Mouse (Mus musculus) hindbrain, embryonic 15.5 days (tissue): Measurements from ENCODE around the gene Psmb3. TPM values are rescaled to one million over a fixed set of nuclear protein-coding genes. Genes with fewer than 3 reads are reported as not detected.

Source experiments
- ATAC-seq: fragments of 200-750 bp; cut with Nextera tagmentation; 2 replicates; pipeline ENCODE4 v1.8.0; 2017; ENCODE audit warnings: low read depth, moderate number of reproducible peaks, moderate TSS enrichment; ENCODE audit not compliant: low FRiP score
- H3K27ac ChIP-seq: fragments of 300-500 bp; sonication (generic); replicated peaks from 2 replicates; pipeline ENCODE4 v1.5.1; 2015; ENCODE audit warnings: mild to moderate bottlenecking, inconsistent platforms
- H3K27me3 ChIP-seq: fragments of 300-500 bp; sonication (generic); 2 replicates; pipeline ENCODE4 v1.6.1; 2015; ENCODE audit warnings: control low read depth, inconsistent platforms
- H3K36me3 ChIP-seq: fragments of 300-500 bp; sonication (generic); 2 replicates; pipeline ENCODE4 v1.6.1; 2015; ENCODE audit warnings: control low read depth, inconsistent platforms
- H3K4me1 ChIP-seq: fragments of 300-500 bp; sonication (generic); replicated peaks from 2 replicates; pipeline ENCODE4 v1.6.1; 2015; ENCODE audit warnings: control low read depth, inconsistent platforms
- H3K4me2 ChIP-seq: fragments of 300-500 bp; sonication (generic); 2 replicates; pipeline ENCODE4 v1.6.1; 2015; ENCODE audit warnings: moderate library complexity, mild to moderate bottlenecking, inconsistent platforms
- H3K4me3 ChIP-seq: fragments of 300-500 bp; sonication (generic); 2 replicates; pipeline ENCODE4 v1.5.1; 2015; ENCODE audit warnings: mild to moderate bottlenecking, inconsistent platforms
- H3K9ac ChIP-seq: fragments of 300-500 bp; sonication (generic); 2 replicates; pipeline ENCODE4 v1.6.1; 2015; ENCODE audit warnings: inconsistent platforms
- H3K9me3 ChIP-seq: fragments of 300-500 bp; sonication (generic); 2 replicates; pipeline ENCODE4 v1.6.1; 2016; ENCODE audit warnings: control low read depth, inconsistent platforms
- WGBS: fragments of 180-500 bp; shearing (Covaris S2); methylation state at CpG from one replicate; pipeline ENCODE4 v1.1.7; 2015; 5-methylcytosine and 5-hydroxymethylcytosine counted together
- polyA plus RNA-seq: library from polyadenylated mRNA; unstranded; fragments of >200 nt; fragmentation: Nextera tagmentation; extraction: Ambion mirVana; gene quantifications from 2 replicates; pipeline ENCODE4 v1.2.1, GENCODE M21; 2015

Gene Psmb3
- polyA plus RNA-seq, 1 experiment from 2014 or later = 416 TPM

DNA sequence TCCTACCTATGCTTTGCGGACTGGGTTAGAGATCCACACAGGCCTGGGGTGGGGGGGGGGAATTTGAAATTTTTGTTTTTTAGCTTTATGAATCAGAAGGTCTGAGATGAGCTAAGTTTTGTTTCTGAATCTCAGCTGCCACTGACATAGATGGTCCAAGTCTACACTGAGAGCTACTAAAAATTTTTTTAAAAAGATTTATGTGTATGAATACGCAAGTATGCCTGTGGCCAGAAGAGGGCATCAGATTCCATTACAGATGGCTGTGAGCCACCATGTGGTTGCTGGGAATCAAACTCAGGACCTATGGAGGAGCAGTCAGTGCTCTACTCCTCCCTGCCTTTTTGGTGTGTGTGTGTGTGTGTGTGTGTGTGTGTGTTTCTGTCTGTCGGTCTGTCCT is 11.2 kb downstream of the Psmb3 start:
- Histone ChIP-seq H3K9ac (no peak overlapping the region), H3K4me1 (no peaks in the 10 kb centered on the region), H3K4me2 (no peak overlapping the region), H3K4me3 (no peak overlapping the region), H3K27me3 (no peaks in the 10 kb centered on the region), H3K36me3 (peaks cover 50% of the 10 kb centered on the region), H3K27ac (no peak overlapping the region), H3K9me3 (no peaks in the 10 kb centered on the region)
- ATAC-seq = no peak
- 94% methylated on average over 3 of the region's 3 CpGs for WGBS

DNA sequence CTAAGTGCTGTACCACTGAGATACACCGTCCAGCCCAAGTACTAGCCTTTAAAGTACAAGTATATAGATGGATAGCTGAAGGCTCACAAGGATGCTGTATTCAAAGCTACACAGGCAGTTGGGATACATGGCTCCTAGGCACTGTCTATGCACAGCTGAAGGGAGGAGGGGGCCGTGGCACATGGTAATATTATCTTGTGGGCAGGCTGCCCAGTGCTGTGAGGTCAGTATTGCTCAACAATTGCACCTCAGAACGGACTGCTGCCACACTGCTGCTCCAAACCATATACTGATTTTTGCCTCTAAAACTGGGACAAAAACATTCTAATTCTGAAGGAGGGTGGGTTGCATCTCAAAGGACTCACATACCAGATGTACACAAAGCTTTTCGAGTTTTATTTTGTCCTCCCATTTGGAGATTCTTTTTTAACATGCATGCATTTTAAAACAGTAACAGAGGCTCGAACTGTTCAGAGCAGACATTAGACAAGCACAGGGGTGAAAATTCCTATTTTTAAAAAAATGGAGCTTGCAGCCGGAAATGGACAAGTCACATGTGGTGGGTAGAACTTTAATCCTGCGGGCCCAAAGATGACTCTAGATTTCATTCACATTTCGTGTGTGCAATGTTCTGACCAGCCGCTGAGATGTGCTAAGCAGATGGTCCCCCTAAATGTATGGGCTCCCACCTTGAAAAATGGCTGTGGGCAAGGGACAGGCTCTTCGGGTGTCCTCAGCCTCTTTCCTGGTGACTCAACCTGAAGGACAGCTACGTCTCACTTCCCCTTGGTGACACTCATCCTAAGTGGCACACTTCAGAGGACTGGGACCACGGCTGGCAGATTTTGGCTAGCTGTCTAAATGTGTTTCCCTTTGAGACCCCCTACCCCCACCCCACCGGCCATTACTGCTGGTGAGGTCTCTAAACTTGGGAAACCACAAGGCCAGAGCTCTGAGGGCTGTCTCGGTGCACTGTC is 11.9 kb downstream of the Psmb3 start:
- Histone ChIP-seq H3K27ac (no peak overlapping the region), H3K4me1 (no peaks in the 10 kb centered on the region), H3K36me3 (peaks cover 57% of the 10 kb centered on the region), H3K27me3 (no peaks in the 10 kb centered on the region), H3K4me3 (no peak overlapping the region), H3K9ac (no peak overlapping the region), H3K4me2 (no peak overlapping the region), H3K9me3 (no peaks in the 10 kb centered on the region)
- ATAC-seq = 0 out of 2 replicates have a peak, but pooled peaks have one; percentile 10
- WGBS = 90% methylated on average over 14 of the region's 14 CpGs

DNA sequence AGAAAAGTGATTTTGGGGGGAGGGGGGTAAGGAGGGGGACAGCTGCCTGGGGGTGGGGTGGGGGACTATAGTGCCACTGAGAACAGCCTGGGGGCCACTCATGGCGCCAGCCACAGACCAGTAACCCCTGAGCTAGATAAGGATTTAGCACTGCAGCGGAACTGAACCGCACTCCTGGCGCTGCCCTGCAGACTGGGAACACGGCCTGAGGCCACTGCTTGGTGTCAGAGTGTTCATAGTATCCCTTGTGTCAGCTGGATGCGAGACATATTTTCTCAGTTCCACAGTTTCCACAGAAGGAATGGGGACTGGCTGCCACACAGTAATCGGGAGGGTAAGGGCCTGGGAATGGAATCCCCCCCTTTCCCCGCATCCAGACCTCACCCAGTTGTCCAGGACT is 12.8 kb downstream of the Psmb3 start:
- H3K9me3 ChIP-seq = no peaks in the 10 kb centered on the region
- no peaks in the 10 kb centered on the region for H3K4me1 ChIP-seq
- H3K4me3 ChIP-seq = no peak overlapping the region
- WGBS = 94% methylated on average over 8 of the region's 8 CpGs
- peaks cover 66% of the 10 kb centered on the region for H3K36me3 ChIP-seq
- ATAC-seq = no peak
- no peak overlapping the region for H3K27ac ChIP-seq
- no peak overlapping the region for H3K4me2 ChIP-seq
- no peaks in the 10 kb centered on the region for H3K27me3 ChIP-seq
- no peak overlapping the region for H3K9ac ChIP-seq

DNA sequence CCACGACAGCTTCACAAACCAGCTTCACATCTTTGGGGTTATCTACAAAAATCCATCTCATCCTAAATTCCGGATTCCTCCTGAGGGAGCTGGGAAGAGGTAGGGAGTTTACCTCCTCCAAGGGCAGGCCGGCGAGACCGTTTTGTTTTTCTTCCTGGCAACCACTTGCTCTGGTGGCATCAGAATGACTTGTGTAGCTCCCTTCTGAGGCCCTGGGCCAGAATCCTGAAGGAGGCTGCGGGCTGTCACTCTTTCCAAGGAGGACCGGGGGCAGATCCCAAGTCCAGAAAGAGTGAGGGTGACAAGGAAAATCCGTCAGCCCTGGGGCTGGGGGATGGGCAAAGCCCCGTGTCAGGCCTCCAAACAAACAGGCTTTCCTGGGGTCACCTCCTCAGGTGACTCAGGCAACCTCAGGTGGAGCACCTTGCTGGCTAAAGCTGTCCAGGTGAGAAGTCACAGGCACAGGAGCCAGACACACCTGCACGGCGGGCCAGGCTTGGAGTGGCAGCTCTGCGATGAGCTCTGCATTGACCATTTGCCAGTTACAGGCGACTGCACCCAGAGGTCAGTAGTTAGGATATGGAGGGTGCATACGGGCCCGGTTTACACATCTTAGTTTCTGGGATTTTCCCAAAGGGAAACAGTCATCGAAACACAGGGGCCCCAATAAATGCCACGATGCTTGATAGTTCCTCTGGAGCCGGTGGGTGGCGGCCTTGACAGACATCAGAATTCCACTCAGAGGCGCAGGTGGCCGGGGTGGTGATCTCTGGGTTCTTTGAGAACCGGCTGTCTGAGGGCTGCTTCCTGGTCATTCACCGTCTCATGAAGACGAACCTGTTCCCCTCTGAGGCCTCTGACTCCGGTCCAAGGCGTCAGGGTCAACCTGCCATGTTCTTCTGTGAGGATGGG is 14.4 kb downstream of the Psmb3 start:
- H3K27me3 ChIP-seq = no peaks in the 10 kb centered on the region
- WGBS = 90% methylated on average over 26 of the region's 26 CpGs

DNA sequence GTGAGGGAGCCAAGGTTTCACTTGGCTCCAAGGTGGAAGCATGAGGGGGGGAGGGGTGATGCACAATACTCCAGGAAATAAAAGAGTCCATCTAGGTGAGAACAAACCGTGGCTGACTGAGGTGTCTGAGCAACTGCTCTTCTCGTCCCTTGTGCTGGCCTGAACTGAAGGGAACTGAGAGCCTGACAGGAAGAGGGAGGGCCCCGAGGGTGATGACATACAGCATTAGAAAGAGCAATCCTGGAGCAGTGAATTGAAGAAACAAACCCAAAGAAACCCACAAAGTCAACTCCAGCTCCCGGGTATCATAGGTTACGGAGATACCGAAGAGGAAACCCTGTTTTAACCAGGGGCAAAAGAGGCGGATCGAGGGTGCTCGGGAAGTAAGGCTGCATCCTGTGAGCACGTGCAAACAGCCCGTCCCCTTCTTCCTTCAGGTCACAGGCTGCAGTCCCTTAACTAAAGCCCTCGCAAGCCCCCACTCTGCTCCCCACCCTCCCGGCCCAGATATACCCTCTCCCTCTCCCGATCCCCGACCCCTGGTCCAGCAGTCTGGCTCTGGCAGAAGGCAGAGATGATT is 15.2 kb downstream of the Psmb3 start:
- Histone ChIP-seq H3K4me3 (no peak overlapping the region), H3K4me1 (no peaks in the 10 kb centered on the region), H3K36me3 (peaks cover 72% of the 10 kb centered on the region), H3K4me2 (no peak overlapping the region), H3K27ac (no peak overlapping the region), H3K27me3 (no peaks in the 10 kb centered on the region), H3K9me3 (no peaks in the 10 kb centered on the region), H3K9ac (no peak overlapping the region)
- WGBS = 87% methylated on average over 15 of the region's 15 CpGs
- ATAC-seq = no peak

More for the DNA sequence above, 14.4 kb downstream of the Psmb3 start:
- no peak overlapping the region for H3K4me3 ChIP-seq
- no peaks in the 10 kb centered on the region for H3K9me3 ChIP-seq
- H3K9ac ChIP-seq = no peak overlapping the region
- H3K4me1 ChIP-seq = no peaks in the 10 kb centered on the region
- no peak for ATAC-seq
- no peak overlapping the region for H3K4me2 ChIP-seq
- H3K36me3 ChIP-seq = peaks cover 73% of the 10 kb centered on the region
- H3K27ac ChIP-seq = no peak overlapping the region

- H3K4me3 ChIP-seq = no peak overlapping the region
- H3K36me3 ChIP-seq = peaks cover 72% of the 10 kb centered on the region
- WGBS = 88% methylated on average over 4 of the region's 4 CpGs
- H3K9me3 ChIP-seq = no peaks in the 10 kb centered on the region
- H3K9ac ChIP-seq = no peak overlapping the region
- H3K27ac ChIP-seq = no peak overlapping the region
- H3K4me1 ChIP-seq = no peaks in the 10 kb centered on the region
- ATAC-seq = no peak
- no peak overlapping the region for H3K4me2 ChIP-seq
- H3K27me3 ChIP-seq = no peaks in the 10 kb centered on the region
Observed at GRCm38 (mm10) chr11:97719041-97719440, 15.8 kb downstream of the Psmb3 start.

- peaks cover 90% of the 10 kb centered on the region for H3K36me3 ChIP-seq
- ATAC-seq = no peak
- 94% methylated on average over 4 of the region's 4 CpGs for WGBS
- no peak overlapping the region for H3K4me3 ChIP-seq
- no peaks in the 10 kb centered on the region for H3K4me1 ChIP-seq
- no peaks in the 10 kb centered on the region for H3K9me3 ChIP-seq
- H3K9ac ChIP-seq = no peak overlapping the region
- H3K27me3 ChIP-seq = no peaks in the 10 kb centered on the region
- no peak overlapping the region for H3K27ac ChIP-seq
- H3K4me2 ChIP-seq = no peak overlapping the region
Observed at GRCm38 (mm10) chr11:97721338-97721737, 18.1 kb downstream of the Psmb3 start.

DNA sequence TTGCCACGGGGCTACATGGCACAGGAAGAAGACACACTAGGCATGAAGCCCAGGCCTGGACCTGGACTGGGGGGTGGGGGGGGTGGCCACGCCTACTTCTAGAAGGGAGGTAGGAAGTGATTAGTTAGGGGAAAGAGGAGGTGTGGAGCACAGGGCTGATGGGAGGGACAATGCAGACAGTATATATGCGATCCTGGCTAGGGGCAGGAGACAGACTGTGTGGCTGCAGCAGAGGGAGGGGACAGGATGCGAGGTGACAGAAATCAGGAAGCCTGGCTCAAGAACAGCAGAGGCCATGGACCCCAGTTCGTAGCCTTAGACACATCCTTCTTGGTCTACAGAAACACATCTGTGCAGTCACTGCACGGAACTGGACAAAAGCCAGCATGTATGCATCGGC is 20.5 kb downstream of the Psmb3 start:
- ATAC-seq = no peak
- H3K9ac ChIP-seq = no peak overlapping the region
- 89% methylated on average over 7 of the region's 7 CpGs for WGBS

DNA sequence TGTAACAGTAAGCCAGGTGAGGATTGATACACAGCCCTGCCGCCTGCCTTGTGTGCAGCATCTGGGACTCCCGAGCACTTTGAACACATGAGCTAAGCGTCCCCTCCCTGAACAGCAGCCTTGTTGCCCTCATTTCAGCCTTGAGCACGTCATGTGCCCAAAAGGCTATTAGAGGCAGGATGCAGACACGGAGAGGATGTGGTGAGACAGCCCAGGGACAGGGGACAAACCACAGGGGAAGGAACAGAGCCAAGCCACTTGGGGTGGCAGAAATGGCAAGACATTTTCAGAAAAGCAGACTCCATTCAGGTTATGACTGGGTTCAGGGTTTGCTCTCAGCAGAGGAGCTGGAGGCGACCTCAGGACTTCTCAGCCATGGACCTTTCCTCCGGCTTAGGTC is 25.1 kb downstream of the Psmb3 start:
- Histone ChIP-seq H3K4me1 (no peaks in the 10 kb centered on the region), H3K27ac (no peak overlapping the region), H3K9ac (no peak overlapping the region), H3K27me3 (no peaks in the 10 kb centered on the region), H3K36me3 (peaks cover 86% of the 10 kb centered on the region), H3K4me2 (no peak overlapping the region), H3K9me3 (no peaks in the 10 kb centered on the region), H3K4me3 (no peak overlapping the region)
- ATAC-seq = no peak
- WGBS = 88% methylated on average over 7 of the region's 7 CpGs

More for the DNA sequence above, 20.5 kb downstream of the Psmb3 start:
- no peaks in the 10 kb centered on the region for H3K27me3 ChIP-seq
- no peaks in the 10 kb centered on the region for H3K4me1 ChIP-seq
- peaks cover 94% of the 10 kb centered on the region for H3K36me3 ChIP-seq
- H3K4me2 ChIP-seq = no peak overlapping the region
- H3K4me3 ChIP-seq = no peak overlapping the region
- no peak overlapping the region for H3K27ac ChIP-seq
- H3K9me3 ChIP-seq = no peaks in the 10 kb centered on the region

DNA sequence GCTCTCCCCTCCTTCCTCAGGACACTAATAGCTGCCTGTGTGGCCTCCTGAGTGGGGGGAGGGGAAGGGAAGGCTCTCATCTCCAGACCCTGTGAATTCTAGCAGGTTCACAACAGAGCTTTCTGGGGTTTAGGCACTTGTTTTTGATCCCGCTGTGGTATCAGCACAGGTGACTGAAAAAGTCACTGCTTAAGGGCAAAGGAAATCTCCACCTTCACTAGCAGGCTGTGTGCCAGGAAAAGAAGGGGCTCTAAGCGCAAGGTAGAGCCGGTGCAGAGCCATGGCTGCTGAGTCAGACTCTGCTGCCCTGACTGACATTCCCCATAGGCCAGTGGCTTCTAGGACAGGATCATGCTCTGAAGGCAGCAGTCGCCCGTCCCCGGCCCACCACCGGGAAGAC is 25.5 kb downstream of the Psmb3 start:
- Histone ChIP-seq H3K9ac (no peak overlapping the region), H3K27me3 (no peaks in the 10 kb centered on the region), H3K27ac (no peak overlapping the region), H3K4me3 (no peak overlapping the region), H3K36me3 (peaks cover 82% of the 10 kb centered on the region), H3K4me1 (no peaks in the 10 kb centered on the region; the same call in 1 of the 2 replicates), H3K9me3 (no peaks in the 10 kb centered on the region), H3K4me2 (no peak overlapping the region)
- ATAC-seq = no peak
- WGBS = 88% methylated on average over 7 of the region's 7 CpGs

DNA sequence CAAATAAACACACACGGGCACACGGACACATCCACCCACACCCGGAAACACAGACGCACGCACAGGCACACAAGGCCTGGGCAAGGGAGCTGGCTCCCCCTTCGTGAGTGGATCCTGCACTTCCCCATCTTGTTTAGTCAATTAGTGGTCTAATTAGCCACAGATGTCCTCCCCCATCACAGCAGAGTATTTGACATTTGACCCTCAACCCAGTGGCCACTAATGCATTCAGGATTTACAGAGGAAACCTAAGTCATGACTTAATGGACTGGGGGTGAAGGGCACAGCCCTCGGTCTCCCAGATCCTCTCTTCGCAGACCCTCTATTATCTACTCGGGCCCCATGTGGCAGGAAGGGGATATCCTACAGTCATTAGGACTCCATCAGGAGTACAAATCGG is 30.5 kb downstream of the Psmb3 start:
- WGBS = 61% methylated on average over 10 of the region's 10 CpGs
- Histone ChIP-seq H3K9ac (no peak overlapping the region), H3K27ac (no peak overlapping the region), H3K4me3 (no peak overlapping the region), H3K9me3 (no peaks in the 10 kb centered on the region), H3K4me1 (peaks cover 12% of the 10 kb centered on the region; the same call in 1 of the 2 replicates), H3K36me3 (peaks cover 36% of the 10 kb centered on the region), H3K4me2 (no peak overlapping the region), H3K27me3 (no peaks in the 10 kb centered on the region)
- ATAC-seq = no peak
